Mouse (Mus musculus) left cerebral cortex, postnatal 4 days (tissue): ENCODE results near the gene Tmco5b. TPM values are rescaled to one million over a fixed set of nuclear protein-coding genes. Genes with fewer than 3 reads are reported as not detected.
A peak's percentile ranks its signal among the peaks of the same experiment; 100 is the strongest.

Source experiments
- DNase-seq: peaks from one replicate; pipeline ENCODE4 v3.0.0-alpha.2; 2022
- intact Hi-C: fragments of 180-260 bp; cut with DNase I; formaldehyde crosslinking; loops from one replicate; pipeline ENCODE4 v1.15.1; 2025
- total RNA-seq, 2 experiments: library from RNA; stranded (reverse); gene quantifications; 2 replicates each; pipeline ENCODE4 v1.2.3; 2021

Tmco5b gene
- under 1 TPM in 1 of 2 experiments, not detected in 1; 0.28 TPM for total RNA-seq

- DNase-seq: no peak
- intact Hi-C loops: loop anchor here (5.0 kb wide), 1 partner anchor 48 kb away; no protein-coding TSS in a partner anchor
Observed at GRCm38 (mm10) chr2:113285432-113285831, at the start of gene Tmco5b. Gene Tmco5b (plus strand): TSS chr2:113285732.

GRCm38 (mm10) chr2:113236993-113237392 is 48.5 kb upstream of the Tmco5b start:
- no peak for DNase-seq
- intact Hi-C loops: loop anchor here (5.0 kb wide), 1 partner anchor 50 kb away; the partner anchor contains the start of gene Tmco5b

DNA sequence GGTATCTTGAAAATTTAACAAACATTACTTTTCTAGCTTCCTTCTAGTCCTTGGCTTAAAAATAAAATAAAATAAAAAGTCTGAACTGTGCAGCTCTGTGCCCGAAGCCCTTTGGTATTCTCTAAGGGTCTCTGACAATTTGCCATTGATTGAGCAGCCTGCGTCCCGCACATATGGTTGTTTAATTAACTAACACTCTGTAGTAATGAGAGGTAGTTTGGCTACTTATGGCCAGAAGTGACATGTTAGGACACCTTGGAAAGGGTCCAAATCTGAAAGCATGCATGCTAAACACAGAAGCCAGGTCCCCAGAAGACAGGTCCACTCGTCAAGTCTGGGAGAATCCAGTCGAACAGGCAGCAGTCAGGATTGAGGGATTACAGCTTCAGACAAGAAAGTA is 46.7 kb upstream of the Tmco5b start:
- intact Hi-C loops: loop anchor here (5.0 kb wide), 1 partner anchor 48 kb away; the partner anchor contains the start of gene Tmco5b
- DNase-seq: no peak

DNA sequence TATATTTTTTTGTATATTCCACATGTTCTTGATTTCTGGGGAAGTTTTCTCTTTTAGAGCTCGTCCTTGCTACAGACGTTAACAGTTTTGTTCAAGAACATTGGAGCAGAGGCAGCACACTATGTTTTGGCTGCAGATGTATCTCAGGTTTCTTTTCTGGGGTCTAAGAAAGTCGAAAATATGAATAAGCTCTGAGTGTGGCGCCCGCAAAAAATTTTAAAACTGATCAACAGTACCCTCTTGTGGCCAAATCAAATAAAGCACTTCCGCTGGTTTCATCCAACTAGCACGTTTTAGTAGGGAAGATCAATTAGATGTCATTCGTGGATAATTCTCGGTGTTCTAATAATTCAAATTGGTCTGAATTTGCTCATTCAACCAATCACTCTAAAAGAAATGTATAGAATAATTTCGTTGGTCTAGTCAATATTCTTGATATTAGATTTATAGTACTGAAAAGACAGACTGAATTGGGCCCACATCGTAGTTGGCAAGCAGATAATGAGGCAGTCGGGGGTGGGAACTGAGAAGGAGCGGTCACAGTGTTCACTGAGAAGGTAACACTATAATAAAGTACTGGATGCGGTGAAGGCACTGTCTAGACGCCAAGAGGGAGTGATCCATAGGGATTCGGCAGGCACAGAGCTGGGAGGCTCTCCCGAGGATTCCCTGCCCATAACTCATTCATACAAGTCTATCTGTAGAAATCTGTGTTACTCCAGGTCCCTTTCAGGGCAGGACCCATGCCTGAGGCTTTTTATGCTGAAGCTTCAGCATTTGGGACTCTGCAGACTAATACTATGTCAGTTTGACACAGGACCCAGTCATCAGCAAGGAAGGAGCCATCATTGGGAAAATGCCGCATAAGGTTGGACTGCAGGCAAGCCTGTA is 17.1 kb downstream of the Tmco5b start:
- DNase-seq: no peak

DNA sequence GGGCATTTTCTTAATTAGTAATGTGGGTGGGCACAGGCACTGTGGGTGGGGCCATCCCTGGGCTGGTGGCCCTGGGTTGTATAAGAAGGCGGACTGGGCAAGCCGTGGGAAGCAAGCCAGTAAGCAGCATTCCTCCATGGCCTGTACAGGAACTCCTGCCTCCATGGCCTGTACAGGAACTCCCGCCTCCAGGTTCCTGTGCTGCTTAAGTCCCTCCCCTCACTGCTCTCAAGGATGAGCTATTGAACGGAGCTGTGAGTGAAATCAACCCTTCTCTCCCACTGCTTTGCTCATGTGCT is 17.7 kb downstream of the Tmco5b start:
- intact Hi-C loops: loop anchor here (2.0 kb wide), 1 partner anchor 502 kb away; no protein-coding TSS in a partner anchor
- no peak for DNase-seq

More for the DNA sequence above, 17.1 kb downstream of the Tmco5b start:
- intact Hi-C loops: loop anchor here (2.0 kb wide), 1 partner anchor 502 kb away; no protein-coding TSS in a partner anchor

GRCm38 (mm10) chr2:113305339-113305738 is 19.8 kb downstream of the Tmco5b start:
- peak; percentile 75 for DNase-seq
- intact Hi-C loops: loop anchor here (2.0 kb wide), 2 partner anchors 93 to 125 kb away; no protein-coding TSS in a partner anchor

DNA sequence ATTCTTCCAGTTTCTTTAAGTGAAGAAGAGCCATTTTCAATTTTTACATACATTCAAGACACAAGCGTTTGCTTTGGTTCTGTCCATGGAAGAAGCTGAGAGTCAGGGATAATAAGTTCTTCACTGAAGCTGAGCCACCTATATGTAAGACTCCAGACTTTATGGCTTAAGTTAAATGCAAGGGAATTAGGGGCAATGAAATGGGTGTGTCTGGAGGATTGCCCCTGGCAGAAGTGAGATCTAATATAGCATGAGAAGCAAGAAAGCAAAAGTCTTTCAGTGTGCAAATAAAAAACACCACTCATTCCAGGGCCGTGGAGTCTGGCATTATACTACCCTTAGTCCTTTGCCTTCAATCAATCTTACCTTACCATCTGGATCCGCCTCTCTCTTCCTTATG is 25.7 kb downstream of the Tmco5b start:
- intact Hi-C loops: no loop called here
- DNase-seq: no peak

- DNase-seq: peak; percentile 61
- intact Hi-C loops: no loop called here
Observed at GRCm38 (mm10) chr2:113323016-113323415, 37.5 kb downstream of the Tmco5b start.

GRCm38 (mm10) chr2:113333799-113334541 is 48.4 kb downstream of the Tmco5b start:
- intact Hi-C loops: no loop called here
- DNase-seq: no peak

- no peak for DNase-seq
- intact Hi-C loops: no loop called here
Observed at GRCm38 (mm10) chr2:113335561-113336294, 50.2 kb downstream of the Tmco5b start.

GRCm38 (mm10) chr2:113344536-113344935 is 59.0 kb downstream of the Tmco5b start:
- intact Hi-C loops: no loop called here

More at GRCm38 (mm10) chr2:113344536-113344935, 59.0 kb downstream of the Tmco5b start:
- DNase-seq: no peak

Other genes starting within 250 kb of the Tmco5b start
- 10 to 100 TPM; 43.7 to 47.5 TPM for gene Ryr3, start 68.6 kb upstream of the Tmco5b start, total RNA-seq
- gene Fmn1, start 42.0 kb downstream of the Tmco5b start, total RNA-seq: 1 to 10 TPM; 5.8 TPM